Mouse (Mus musculus) cortical plate, adult 2 months (tissue): ENCODE measurements around the gene Cd5.

Experiments
- CTCF ChIP-seq: fragments of 200-500 bp; IDR thresholded peaks from 2 replicates; pipeline ENCODE4 v1.5.1; 2011; ENCODE audit warnings: mild to moderate bottlenecking, control low read depth, low read length; ENCODE audit not compliant: insufficient read depth; ENCODE audit errors: extremely low read depth
- POLR2A ChIP-seq: fragments of 200-500 bp; IDR thresholded peaks from 2 replicates; pipeline ENCODE4 v1.6.1; 2011; ENCODE audit warnings: mild to moderate bottlenecking, low read length, control low read depth; ENCODE audit not compliant: insufficient read depth; ENCODE audit errors: extremely low read depth

DNA sequence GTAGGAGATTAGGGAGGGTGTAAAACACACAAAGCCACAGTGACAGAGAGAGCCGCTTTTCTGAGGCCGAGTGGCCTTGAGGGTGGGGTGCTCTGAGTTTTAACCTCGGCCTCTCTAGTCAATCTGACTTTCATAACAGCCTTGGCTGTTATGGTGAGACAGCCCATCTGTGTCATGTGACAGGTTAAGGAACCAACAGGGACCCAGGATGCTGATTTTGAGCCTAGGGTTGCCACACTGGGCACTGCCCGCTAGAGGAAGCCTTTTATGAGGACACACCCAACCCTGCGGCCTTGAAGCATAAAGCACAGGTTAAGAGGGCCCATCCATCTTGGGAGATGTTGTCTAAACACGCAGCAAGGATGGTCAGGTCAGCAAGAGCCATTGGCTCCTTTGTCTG, 8.9 kb upstream of the Cd5 start:
- no peak for TF ChIP-seq CTCF
- no peak for TF ChIP-seq POLR2A
